Mouse (Mus musculus) inflammation-experienced regulatory T-cells, adult 6 months (primary cell): ENCODE measurements around the gene Tpx2. TPM values are rescaled to one million over a fixed set of nuclear protein-coding genes. Genes with fewer than 3 reads are reported as not detected.

ENCODE experiments used
- ATAC-seq: one replicate; pipeline ENCODE4 v1.8.0; 2017
- polyA plus RNA-seq, 3 experiments: library from polyadenylated mRNA; unstranded; fragments of 100-300 nt; shearing (Covaris generic); gene quantifications; one replicate each; pipeline ENCODE4 v1.2.1; 2017

Gene Tpx2
- 10 to 100 TPM in 1 of 3 experiments, 1 to 10 TPM in 2; 5.3 to 56.1 (median 5.7) TPM for polyA plus RNA-seq

DNA sequence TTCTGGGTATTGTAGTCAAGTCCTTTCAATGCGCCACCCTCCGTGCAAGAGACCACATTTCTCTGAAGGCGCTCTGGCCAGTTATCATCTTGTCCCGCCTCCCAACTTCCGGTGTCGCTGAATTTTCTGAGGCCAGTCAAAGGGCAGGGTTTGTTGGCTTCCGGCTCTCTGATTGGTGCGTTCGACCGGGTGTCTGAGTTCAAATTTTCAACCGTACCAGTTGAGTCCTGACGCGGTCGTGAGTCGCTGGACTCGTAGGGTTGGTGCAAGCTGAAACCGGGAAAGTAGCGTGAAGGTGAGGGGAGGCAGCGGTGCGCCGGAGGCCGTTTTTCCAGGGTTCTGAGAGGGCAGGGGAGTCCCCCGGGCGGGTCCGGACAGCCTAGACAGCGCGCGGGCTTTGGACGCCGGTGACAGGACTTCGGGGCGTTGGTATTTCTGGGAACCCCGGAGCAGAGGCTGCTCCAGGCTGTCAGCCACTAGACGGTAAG is at the start of gene Tpx2:
Tpx2 (plus strand) TSS at position 150 of the 488 bp plus-strand sequence.
- ATAC-seq: peak; percentile 100

DNA sequence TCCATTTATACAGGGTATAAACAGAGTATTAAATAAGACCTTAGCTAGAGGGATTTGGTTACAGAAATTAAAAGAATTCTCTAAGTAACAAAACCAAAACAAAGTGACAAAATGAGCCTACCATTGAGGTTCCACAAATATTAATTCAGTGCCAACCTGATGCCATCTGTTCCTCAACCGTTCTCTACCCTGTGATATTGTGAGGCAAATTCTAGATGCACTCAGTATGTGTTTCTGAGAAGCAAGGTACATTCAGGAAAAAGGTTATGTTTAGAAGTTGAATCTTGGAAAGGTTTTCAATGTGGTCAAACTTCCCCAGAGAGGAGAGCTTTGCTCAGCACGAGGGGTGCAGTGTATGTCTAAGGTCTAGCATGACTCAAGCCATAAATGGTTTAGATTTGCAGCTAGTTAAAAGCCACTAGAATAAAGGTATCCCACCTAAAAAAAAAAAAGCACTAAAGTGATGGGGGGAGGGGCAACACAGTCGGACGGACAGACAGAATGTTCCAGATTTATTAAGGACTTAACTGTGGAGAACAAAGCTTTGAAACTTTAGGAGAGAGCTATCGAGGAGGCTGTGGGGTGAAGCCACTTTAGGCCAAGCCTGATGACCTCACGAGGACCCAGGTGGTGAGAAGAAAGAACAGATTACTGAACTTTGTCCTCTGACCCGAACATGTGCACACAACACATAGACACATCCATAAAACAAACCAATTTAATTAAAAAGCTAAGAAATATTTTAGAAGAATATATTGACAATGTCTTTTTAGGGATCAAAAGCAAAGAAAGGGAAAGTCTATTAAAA is 47.6 kb upstream of the Tpx2 start:
- no peak for ATAC-seq

GRCm38 (mm10) chr2:152800762-152801113 is 47.0 kb upstream of the Tpx2 start:
- no peak for ATAC-seq

DNA sequence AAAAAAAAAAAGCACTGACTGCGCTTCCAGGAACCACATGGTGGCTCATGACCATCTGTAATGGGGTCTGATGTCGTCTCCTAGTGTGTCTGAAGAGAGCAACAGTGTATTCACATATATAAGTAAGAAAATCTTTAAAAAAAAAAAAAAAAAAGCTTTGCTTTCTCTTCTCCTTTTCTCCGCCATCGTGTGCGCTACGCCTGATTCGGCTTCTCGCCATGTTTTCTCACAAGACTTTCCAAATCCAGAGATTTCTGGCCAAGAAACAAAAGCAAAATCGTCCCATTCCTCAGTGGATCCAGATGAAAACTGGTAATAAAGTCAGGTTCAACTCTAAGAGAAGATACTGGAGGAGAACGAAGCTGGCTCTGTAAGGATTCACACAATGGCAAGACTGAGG is 45.5 kb upstream of the Tpx2 start:
- ATAC-seq: no peak

GRCm38 (mm10) chr2:152803081-152803480 is 44.7 kb upstream of the Tpx2 start:
- peak; percentile 73 for ATAC-seq

DNA sequence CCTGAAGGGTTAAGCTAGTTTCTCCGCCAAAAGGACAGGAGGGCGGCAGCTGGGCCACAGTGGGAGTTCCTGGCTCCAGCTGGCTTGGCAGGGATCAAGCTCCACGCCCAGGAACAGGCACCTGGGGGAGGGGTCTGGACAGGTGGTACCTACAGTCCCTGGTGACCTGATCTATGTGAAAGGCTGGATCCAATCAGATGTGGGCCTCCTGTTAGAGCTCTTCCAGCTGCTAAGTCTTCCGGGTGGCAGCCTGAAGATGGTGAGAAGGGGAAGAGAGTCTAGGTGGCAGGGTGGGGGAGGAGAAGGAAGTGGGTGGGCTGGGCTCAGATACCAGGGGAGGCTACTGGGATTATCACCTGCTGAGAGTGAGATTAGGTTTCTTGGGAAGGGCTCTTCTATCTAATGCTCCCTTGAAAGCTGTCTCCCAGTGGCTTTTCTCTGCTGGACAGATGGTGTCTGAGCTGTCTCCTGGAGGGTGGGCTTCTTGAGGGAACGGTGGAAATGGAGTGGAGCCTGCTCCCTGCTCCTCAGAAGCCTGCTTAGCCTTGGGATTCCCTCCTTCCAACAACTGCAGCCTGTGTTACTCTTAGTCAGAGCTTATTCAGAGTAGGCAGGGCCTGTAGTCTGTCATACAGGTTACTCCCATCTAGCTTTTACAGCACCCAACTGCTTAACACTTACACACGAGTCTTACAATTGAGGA is 43.2 kb upstream of the Tpx2 start:
- no peak for ATAC-seq

GRCm38 (mm10) chr2:152805111-152805490 is 42.7 kb upstream of the Tpx2 start:
- no peak for ATAC-seq

GRCm38 (mm10) chr2:152806037-152806436 is 41.7 kb upstream of the Tpx2 start:
- ATAC-seq: no peak

GRCm38 (mm10) chr2:152808178-152808577 is 39.6 kb upstream of the Tpx2 start:
- ATAC-seq: no peak

GRCm38 (mm10) chr2:152810158-152810941 is 37.4 kb upstream of the Tpx2 start:
- peak; percentile 74 for ATAC-seq

- ATAC-seq: peak; percentile 69
Measured at GRCm38 (mm10) chr2:152811336-152812165, 36.2 kb upstream of the Tpx2 start.

DNA sequence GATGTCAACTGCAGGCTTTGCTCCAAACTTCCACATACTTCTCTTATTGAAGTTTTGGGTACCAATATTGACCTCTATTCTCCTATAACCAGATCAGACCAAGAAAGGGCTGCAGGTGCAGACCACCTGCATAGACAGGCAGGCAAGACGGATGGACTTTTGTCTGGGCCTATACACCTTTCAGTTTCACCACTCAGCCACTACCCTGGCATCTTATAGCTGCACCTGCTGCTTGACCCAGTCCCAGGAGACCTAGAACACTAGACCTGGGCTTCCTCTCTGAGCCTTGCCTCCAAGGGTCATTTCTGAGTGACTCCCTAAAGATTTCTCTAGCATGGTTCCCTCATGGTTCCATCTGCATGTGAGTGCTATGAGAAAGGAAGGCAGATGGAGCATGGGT is 34.5 kb upstream of the Tpx2 start:
- ATAC-seq: no peak

- no peak for ATAC-seq
Measured at GRCm38 (mm10) chr2:152814213-152814874, 33.4 kb upstream of the Tpx2 start.

GRCm38 (mm10) chr2:152815879-152816656 is 31.7 kb upstream of the Tpx2 start:
- ATAC-seq: peak; percentile 29

DNA sequence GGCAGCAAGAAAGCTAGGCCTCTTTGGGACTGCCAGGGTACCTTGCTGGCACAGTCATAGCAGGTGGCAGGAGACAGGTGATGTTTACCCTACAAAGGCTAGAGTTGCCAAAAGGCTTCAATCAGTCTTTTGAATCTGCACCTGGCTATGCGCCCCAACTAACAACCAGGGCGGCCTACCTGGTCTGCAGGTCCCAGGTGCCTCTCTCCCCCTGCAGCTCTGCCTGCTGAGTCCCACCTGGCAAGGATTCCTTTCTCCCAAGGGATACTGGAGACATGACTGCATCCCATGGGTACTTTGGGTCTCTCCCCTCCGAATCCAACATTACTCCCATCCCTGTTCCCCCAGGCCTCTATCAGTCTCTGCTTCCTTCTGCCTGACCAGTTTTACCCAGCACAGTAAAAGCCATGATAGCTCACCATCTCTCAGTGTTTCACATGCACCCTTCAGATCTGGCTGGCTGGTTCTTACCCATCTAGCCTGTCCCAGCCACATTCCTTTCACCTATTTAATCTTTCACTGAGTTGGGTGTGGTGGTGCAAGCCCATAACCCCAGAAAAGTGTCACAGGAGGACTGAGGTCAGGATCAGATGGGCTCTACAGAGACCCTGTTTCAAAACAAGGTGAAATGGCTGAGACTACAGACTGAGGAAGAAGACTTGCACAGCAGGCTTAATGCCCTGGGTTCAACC is 31.0 kb upstream of the Tpx2 start:
- ATAC-seq: no peak

DNA sequence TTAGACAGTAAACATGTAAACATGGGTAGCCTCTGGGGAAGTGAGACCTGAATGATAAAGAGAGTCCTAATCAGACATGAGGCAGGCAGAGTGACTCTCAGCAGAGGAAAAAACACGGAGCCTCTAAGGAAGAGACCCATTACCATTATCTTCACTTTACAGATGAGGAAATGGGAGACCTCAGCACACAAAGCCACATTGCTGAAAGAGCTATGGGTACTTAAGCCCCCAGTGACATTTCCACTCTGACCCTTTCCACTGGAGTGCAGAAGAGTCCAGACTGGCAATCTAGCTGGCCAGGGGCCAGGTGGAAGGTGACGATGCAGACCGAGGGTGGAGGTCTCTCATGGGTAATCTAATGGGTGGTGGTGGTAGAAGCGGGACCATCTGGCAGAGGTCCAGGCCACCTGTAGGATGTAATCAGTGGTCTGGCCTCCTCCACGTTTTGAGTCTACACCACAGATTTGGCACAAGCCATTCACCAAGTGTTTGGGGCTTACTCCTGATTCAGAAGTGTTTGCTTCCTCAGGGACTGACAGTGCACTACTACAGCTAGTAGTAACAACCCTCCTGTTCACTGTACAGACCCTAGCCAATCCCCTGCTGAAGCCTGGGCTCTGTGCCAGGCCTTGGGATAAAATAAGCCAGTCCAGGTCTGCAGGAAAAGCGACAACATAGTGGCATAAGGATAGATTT is 30.0 kb upstream of the Tpx2 start:
- ATAC-seq: no peak

- ATAC-seq: no peak
Measured at GRCm38 (mm10) chr2:152818679-152819078, 29.1 kb upstream of the Tpx2 start.

DNA sequence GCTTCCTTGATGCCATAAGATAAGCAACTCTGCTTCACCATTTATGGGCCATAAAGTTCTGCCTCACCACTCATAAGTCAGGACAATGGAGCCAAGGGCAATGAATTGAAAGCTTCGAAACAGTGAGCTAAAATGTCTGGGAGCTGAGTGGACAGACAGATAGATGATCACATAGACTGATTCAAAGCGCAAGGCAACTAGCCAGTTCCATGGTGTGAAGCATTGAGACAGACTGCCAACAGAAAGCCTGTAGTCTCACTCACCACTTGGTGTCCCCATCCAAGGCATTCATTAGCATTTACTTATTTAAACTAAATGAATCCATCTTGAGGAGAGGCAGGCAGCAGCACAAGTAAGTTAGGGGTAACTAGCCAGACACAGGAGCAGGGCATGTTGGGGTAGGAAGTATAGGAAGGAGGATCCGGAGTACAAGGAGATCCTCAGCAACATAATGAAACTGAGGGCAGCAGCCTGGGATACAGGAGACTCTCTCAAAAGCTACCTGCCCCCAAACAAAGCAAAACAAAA is 28.6 kb upstream of the Tpx2 start:
- no peak for ATAC-seq

GRCm38 (mm10) chr2:152819926-152820325 is 27.8 kb upstream of the Tpx2 start:
- ATAC-seq: no peak
